Mouse (Mus musculus): ENCODE results near the gene Mink1.

Gene Mink1

GRCm38 (mm10) chr11:70637764-70638163 lies 75.1 kb downstream of the Mink1 start:
- no peak for DNase-seq

GRCm38 (mm10) chr11:70638293-70638692 lies 75.6 kb downstream of the Mink1 start:
- no peak for DNase-seq

GRCm38 (mm10) chr11:70638714-70639278 lies 76.1 kb downstream of the Mink1 start, which contains the start of gene Gp1ba:
TSS of gene Gp1ba (plus strand) at chr11:70639122.
- no peak for DNase-seq

GRCm38 (mm10) chr11:70639976-70640375 lies 77.3 kb downstream of the Mink1 start:
- peak in 1 of 2 experiments; percentile 51 for DNase-seq

DNA sequence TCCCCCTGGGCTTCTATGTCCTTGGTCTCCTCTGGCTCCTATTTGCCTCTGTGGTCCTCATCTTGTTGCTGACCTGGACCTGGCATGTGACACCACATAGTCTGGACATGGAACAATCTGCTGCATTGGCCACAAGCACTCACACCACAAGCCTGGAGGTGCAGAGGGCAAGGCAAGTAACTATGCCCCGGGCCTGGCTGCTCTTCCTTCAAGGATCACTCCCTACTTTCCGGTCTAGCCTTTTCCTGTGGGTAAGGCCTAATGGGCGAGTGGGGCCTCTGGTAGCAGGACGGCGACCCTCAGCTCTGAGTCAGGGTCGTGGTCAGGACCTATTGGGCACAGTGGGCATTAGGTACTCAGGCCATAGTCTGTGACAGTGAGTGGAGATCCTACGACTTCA lies 78.6 kb downstream of the Mink1 start:
- DNase-seq, result no peak

DNA sequence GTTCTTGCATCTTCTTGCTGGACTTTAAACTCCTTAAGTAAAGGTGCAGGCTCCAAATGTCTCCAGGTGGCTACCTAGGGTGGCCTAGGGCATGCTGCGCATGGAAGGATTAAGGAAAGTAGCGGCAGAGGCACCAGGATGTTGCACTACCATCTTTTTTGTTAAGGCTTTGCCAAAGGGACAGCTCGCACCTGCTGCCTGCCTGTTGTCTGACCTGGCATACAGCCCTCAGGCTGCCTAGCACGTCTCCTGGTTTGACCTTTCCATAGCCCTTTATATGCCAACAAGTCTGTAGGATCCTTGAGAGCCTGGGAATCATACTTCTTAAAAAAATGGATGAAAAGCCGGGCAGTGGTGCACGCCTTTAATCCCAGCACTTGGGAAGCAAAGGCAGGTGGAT lies 80.4 kb downstream of the Mink1 start:
- no peak for DNase-seq

- DNase-seq, result no peak
Measured at GRCm38 (mm10) chr11:70644564-70645103, 82.0 kb downstream of the Mink1 start.

DNA sequence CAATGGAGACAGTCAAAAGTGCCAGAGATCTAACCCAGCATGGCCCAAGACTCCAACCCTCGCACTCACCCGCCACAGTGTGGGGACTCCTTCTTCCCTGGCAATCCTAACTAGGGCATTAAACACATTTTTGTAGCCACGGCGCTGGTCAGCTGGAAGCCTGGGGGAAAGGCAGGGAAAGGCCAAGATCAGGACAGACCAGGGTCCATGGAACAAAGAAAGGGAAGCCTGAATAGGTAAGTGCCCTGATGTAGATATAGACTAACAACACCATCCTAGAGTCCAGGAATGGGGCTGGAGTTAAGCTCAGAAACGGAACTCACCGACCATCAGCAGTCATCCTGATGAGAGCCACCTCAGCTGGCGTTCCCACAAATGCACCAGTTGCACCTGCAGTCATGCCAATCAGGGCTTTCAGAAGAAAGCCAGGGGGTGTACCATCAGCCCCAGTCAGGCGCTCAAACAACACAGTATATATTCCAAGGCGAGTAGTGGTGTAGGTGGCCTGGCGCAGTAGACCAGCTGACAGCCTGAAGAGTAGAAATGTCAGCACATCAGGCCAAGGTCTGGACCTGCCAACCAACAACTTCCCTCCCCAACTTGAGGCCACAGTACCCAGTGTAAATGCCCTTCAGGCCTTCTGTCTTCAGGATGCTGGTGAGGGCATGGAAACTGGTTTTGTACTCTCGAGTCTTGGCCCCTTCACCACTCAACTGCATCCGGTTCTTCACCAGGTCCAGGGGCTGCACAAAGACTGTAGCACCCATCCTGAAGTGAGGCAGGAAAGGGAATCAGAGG lies 83.0 kb downstream of the Mink1 start:
- DNase-seq, result no peak

GRCm38 (mm10) chr11:70646259-70646555 lies 83.5 kb downstream of the Mink1 start:
- no peak for DNase-seq

GRCm38 (mm10) chr11:70646691-70647650 lies 84.3 kb downstream of the Mink1 start, which contains the start of the genes Rnf167 and Slc25a11:
TSS of gene Rnf167 (plus strand) at chr11:70647235.
TSS of gene Slc25a11 (minus strand) at chr11:70647479.
- DNase-seq, result peak; percentile 97 to 98

DNA sequence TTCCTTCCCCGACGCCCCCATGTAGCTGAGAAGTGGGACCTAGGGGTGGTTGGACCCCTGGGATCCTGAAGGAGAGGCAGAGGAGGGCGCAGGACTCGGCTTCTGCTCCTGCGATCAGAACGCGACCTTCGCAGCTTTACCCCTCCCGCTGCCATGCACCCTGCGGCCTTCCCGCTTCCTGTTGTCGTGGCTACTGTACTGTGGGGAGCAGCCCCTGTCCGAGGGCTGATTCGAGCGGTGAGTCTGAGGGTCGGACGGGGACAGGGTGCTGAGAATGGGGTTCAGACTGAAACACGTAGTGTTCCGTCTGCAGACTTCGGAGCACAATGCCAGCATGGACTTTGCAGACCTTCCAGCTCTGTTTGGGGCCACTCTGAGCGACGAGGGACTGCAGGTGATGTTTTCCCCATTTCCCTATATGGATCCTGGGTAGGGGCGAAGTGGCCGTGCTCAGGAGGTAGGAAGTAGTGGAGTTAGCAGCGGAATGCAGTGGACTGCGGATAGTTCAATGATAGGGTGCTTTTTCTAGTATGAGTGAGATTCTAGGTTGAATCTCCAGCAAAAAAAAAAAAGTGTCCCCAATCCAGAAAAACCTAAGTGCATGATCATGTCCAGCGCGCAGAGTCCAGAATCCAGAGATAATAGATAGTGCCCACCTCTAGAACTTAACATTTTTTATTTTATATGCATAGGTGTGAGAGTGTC lies 85.2 kb downstream of the Mink1 start:
- peak in 1 of 2 experiments; percentile 28 for DNase-seq

GRCm38 (mm10) chr11:70648512-70648911 lies 85.8 kb downstream of the Mink1 start:
- DNase-seq, result no peak

- no peak for DNase-seq
Measured at GRCm38 (mm10) chr11:70649185-70649734, 86.6 kb downstream of the Mink1 start.

DNA sequence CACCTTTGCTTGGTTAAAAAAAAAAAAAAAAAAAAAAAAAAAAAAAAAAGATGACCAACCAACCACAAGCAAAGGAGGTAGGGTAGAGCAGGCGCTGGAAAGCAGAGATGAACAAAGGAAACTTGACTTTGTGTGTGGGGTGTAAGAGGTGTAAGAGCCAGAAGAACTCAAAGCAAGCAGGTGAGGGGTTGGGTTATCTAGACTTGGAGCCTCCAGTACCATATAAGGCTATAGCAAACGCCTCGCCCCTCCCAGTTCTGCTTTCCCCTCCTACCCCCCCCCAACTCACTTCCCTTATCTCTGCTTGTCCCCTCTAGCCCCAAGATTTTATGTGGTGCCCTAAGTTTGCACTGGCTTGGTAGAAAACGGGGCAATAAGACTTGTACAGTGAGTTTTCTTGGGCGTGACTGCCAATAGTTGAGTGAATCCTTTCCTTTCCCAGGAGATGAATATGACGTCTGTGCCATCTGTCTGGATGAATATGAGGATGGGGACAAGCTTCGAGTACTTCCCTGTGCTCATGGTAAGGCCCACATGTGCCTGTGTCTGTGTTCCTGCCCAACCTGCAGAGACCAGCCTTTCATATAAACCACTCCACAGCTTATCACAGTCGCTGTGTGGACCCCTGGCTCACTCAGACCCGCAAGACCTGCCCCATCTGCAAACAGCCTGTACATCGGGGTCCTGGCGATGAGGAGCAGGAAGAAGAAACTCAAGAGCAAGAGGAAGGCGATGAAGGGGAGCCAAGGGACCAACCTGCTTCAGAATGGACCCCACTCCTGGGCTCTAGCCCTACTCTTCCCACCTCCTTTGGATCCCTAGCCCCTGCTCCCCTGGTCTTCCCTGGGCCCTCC lies 87.9 kb downstream of the Mink1 start:
- no peak for DNase-seq

DNA sequence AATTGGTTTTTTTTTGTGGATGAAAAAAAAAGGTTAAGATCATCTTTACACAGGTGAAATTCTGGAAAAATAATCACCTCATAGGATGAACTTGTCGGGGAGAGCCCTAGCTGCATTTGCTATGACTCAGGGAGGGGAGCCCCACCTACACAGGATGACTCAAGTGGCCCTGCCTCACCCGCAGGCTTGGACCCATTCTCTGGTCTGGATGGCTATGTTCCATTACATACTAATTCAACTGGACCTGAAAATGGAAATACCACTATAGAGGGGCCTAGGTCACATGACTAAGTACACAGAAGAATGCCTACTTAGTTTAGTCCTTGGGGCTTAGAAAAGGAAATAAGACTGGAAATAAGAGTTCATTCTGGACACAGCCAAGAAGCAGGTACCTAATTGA lies 88.7 kb downstream of the Mink1 start:
- DNase-seq, result no peak

DNA sequence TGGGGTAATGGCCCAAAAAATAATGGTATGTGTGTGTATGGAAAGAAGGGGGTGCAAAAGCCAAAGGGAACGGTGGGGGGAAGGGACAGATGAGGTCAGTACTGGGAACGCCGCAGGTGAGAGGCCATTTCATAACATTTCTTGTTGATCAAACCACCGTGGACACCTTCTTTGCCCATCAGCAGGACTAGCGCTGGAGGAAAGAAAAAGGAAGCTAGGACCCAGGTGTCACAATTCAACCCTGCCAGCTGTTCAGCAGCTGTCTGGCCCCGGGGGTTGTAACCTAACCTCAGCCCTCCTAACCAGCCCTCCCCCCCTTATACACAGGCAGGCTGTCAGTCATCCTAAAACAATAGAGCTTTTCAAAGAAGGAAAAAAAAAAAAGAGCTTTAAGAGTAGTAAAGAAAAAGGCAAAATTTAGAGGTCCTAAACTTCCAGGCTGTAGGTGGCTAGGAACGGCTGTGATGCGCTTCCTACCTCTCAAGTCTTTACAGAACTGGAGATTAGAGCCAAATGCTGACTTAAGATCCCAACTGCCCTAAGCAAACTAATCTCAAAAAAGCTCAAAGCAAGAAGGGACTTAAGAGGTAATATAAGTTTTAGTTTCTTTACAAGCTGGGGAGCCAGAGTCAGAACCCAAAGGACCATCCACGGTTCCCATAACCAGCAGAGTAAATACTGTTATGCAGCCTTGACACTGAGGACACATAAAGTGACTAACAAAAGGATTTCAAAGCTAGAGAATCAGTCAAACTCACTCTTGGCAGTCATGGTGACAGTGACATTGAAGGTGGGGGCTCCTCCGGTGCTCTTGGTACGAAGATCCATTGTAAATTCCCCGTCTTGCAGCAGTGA lies 89.6 kb downstream of the Mink1 start:
- no peak for DNase-seq

DNA sequence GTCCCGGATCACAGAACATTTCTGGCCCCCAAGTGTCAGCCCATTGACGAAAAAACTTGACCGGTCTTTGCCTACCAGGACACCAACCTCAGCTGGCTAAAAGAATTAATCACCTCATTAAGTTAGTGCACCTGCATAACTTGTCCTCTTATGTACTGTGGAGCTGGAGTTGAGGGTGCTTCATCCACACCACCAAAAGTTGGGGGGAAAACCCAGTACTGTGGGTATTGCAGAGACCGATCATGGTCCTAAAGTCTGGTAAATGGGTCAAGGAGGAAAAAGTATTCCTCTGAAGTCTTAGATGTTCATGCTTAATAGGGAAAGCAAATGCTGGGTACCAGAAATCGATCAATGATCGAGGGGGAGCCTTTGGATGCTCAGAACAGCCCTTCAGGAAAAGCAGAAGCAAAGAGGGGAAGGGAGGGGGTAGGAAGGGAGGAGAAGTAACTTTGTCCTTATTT lies 90.2 kb downstream of the Mink1 start:
- no peak for DNase-seq

- DNase-seq, result peak; percentile 69 to 71
Measured at GRCm38 (mm10) chr11:70653345-70654197, 90.9 kb downstream of the Mink1 start.

Data from lung, adult 18-20 months (tissue).